Mouse (Mus musculus) heart, embryonic 11.5 days (tissue): ENCODE results near the gene Cfap97. TPM values are rescaled to one million over a fixed set of nuclear protein-coding genes. Genes with fewer than 3 reads are reported as not detected.

ENCODE experiments used
- ATAC-seq: fragments of 200-750 bp; cut with Nextera tagmentation; replicated peaks from 2 replicates; pipeline ENCODE4 v1.8.0; 2017; ENCODE audit warnings: moderate library complexity; ENCODE audit not compliant: insufficient number of reproducible peaks, low FRiP score, low TSS enrichment
- H3K27ac ChIP-seq: fragments of 300-500 bp; sonication (generic); 2 replicates; pipeline ENCODE4 v1.5.1; 2014; ENCODE audit warnings: mild to moderate bottlenecking, low read depth, low read length
- H3K27me3 ChIP-seq: fragments of 300-500 bp; sonication (generic); 2 replicates; pipeline ENCODE4 v1.6.1; 2014; ENCODE audit warnings: mild to moderate bottlenecking, low read length, mixed read lengths; ENCODE audit not compliant: control insufficient read depth, insufficient read depth
- H3K36me3 ChIP-seq: fragments of 300-500 bp; sonication (generic); 2 replicates; pipeline ENCODE4 v1.6.1; 2014; ENCODE audit warnings: mild to moderate bottlenecking, low read length, moderate library complexity, mixed read lengths; ENCODE audit not compliant: control insufficient read depth, insufficient read depth
- H3K4me1 ChIP-seq: fragments of 300-500 bp; sonication (generic); 2 replicates; pipeline ENCODE4 v1.6.1; 2014; ENCODE audit warnings: low read length; ENCODE audit not compliant: control insufficient read depth, insufficient read depth
- H3K4me2 ChIP-seq: fragments of 300-500 bp; sonication (generic); 2 replicates; pipeline ENCODE4 v1.6.1; 2014; ENCODE audit warnings: mild to moderate bottlenecking, moderate library complexity
- H3K4me3 ChIP-seq: fragments of 300-500 bp; sonication (generic); 2 replicates; pipeline ENCODE4 v1.5.1; 2014; ENCODE audit warnings: low read depth, low read length
- H3K9ac ChIP-seq: fragments of 300-500 bp; sonication (generic); 2 replicates; pipeline ENCODE4 v1.6.1; 2014; ENCODE audit warnings: mild to moderate bottlenecking, low read depth, low read length, moderate library complexity
- H3K9me3 ChIP-seq: fragments of 300-500 bp; sonication (generic); replicated peaks from 2 replicates; pipeline ENCODE4 v1.6.1; 2016; ENCODE audit warnings: low read length; ENCODE audit not compliant: control insufficient read depth
- WGBS: fragments of 180-500 bp; shearing (Covaris S2); extraction: QIAGEN DNeasy Blood & Tissue Kit; methylation state at CpG from one replicate; pipeline ENCODE4 v1.1.7; 2014; ENCODE audit not compliant: insufficient replicate concordance; 5-methylcytosine and 5-hydroxymethylcytosine counted together
- polyA plus RNA-seq: library from polyadenylated mRNA; unstranded; fragments of >200 nt; fragmentation: Nextera tagmentation; extraction: Ambion mirVana; gene quantifications from 2 replicates; pipeline ENCODE4 v1.2.1, GENCODE M21; 2014

Cfap97 gene
- polyA plus RNA-seq, 1 experiment from 2014 or later = 22.3 TPM

DNA sequence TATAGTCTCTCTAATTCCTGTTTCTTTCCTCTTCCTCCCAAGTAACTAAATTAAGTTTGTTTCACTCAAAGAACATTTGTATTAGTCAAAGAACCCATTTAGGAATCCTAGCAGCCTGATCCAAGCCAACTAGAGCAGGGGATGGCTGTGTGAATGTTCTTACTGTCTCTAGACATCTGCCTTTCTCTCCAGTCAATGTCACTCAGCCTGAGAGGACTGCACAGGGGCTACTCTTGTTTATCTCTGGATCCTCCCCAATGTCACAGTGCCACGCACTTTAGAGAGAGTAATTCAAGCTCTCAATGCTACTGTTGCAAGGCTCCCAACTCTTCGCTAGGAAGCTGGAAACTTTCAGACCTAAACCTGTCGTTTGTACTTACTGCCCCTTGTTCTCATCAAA is 5.4 kb upstream of the Cfap97 start:
- H3K27ac ChIP-seq = no peak overlapping the region
- WGBS = 26% methylated on average over 3 of the region's 3 CpGs
- H3K27me3 ChIP-seq = no peaks in the 10 kb centered on the region
- no peak overlapping the region for H3K4me3 ChIP-seq
- peaks cover 9% of the 10 kb centered on the region for H3K4me1 ChIP-seq
- H3K4me2 ChIP-seq = peak overlapping the region; percentile 31
- ATAC-seq = no peak
- no peaks in the 10 kb centered on the region for H3K36me3 ChIP-seq
- H3K9me3 ChIP-seq = no peaks in the 10 kb centered on the region
- H3K9ac ChIP-seq = 0 out of 2 replicates have a peak overlapping the region, but pooled peaks have one; percentile 24

DNA sequence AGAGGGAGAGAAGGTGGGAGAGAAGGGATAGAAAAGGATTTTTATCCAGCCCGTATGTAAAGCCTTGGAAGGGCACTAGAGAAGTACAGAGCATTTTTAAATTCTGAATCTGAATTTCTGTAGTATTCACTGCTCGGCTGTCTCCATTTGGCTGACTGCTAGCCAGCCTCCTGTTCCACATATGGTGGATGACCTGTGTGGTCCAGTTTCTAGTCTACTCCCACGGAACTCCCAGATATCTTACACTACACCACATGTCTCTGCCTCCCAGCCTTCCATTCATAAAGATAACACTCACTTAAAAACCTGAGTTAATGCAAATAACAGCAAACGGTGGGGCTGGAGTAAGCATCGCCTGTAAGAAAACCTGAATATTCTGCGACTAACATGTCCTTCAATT is 2.3 kb upstream of the Cfap97 start:
- H3K4me3 ChIP-seq = no peak overlapping the region
- H3K36me3 ChIP-seq = no peaks in the 10 kb centered on the region
- H3K4me1 ChIP-seq = peaks cover 3% of the 10 kb centered on the region; the same call in 1 of the 2 replicates
- no peak for ATAC-seq
- 0 out of 2 replicates have a peak, but pooled peaks cover 2% of the 10 kb centered on the region for H3K27me3 ChIP-seq
- no peak overlapping the region for H3K4me2 ChIP-seq
- H3K9ac ChIP-seq = no peak overlapping the region
- no peaks in the 10 kb centered on the region for H3K9me3 ChIP-seq
- H3K27ac ChIP-seq = no peak overlapping the region
- 79% methylated on average over 6 of the region's 6 CpGs for WGBS

DNA sequence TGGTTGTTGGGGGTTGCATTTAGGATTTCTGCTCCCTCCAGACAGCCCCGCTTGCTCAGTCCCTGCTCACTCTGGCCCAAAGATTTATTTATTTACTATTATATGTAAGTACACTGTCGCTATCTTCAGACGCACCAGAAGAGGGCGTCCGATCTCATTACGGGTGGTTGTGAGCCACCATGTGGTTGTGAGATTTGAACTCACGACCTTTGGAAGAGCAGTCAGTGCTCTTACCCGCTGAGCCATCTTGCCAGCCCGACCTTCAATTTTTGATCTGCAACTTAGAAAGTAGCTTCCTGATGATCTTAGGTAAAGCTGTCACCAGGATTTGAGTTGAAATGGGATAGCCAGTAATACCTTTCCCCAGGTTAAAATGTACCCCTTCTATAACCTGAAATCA is 1.8 kb upstream of the Cfap97 start:
- WGBS = 76% methylated on average over 9 of the region's 9 CpGs
- no peak overlapping the region for H3K27ac ChIP-seq
- H3K4me2 ChIP-seq = no peak overlapping the region
- H3K4me3 ChIP-seq = no peak overlapping the region
- no peaks in the 10 kb centered on the region for H3K36me3 ChIP-seq
- no peak for ATAC-seq
- no peak overlapping the region for H3K9ac ChIP-seq
- H3K4me1 ChIP-seq = peaks cover 3% of the 10 kb centered on the region; the same call in 1 of the 2 replicates
- H3K9me3 ChIP-seq = no peaks in the 10 kb centered on the region
- peaks cover 5% of the 10 kb centered on the region; the same call in 1 of the 2 replicates for H3K27me3 ChIP-seq

DNA sequence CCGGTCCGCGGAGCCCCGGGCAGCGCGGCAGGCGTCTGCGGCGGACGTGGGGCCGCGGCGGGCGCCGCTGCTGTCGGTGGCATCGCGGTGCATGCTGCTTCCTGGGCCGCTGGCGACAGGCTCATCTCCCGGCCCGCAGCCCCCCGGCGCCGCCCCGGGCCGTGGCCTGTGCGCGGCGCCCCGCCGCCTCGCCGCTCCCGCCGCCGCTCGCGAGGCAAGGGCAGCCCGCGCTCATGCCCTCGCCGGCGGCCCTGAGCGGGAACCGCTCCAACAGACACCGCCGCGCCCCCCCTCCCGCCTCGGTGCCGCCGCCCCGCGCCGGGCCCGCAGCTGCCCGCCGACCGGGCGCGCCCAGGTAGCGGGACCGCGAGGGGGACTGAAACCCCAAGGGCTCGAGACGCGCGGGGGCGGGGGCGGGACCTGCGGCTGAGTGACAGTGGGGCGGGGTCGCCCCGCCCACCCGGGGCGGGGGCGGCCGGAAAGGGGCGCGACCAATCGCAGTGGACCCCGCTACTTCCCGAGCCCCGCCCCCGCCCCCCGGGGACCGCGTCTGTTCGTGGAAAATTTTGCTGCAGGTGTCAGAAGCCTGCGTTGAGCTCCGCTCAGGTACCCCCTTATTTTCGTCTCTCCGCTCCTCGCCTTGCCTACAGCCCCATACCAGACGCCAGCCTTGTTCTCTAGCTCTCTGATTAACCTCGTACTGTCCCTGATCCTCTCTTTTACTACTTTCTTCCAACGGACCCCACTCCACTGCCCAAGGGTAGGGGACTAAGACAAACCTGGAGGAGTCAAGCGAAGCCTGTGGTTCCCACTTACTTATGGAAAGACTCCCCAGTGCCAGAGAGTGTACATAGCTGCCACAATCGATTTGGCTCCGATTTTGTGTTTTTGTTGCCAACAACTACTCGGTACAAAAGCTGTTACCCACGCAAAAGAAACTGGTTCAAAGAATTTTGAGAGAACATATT is 777 bp downstream of the Cfap97 start, which contains the start of gene Snx25:
Gene Snx25, minus strand, starts transcription at position 96 of the 968 bp plus-strand sequence.
- WGBS = 3% methylated on average over 85 of the region's 103 CpGs
- ATAC-seq = peak; percentile 87
- H3K4me1 ChIP-seq = no peaks in the 10 kb centered on the region
- H3K27me3 ChIP-seq = peaks cover 5% of the 10 kb centered on the region; the same call in 1 of the 2 replicates
- H3K4me2 ChIP-seq = peak within 1 kb of the TSS; percentile 80
- no peaks in the 10 kb centered on the region for H3K9me3 ChIP-seq
- H3K36me3 ChIP-seq = no peaks in the 10 kb centered on the region
- H3K27ac ChIP-seq = peak within 1 kb of the TSS; percentile 13; the same call in 1 of the 2 replicates
- peak within 1 kb of the TSS; percentile 81 for H3K9ac ChIP-seq
- peak within 1 kb of the TSS; percentile 74 for H3K4me3 ChIP-seq

DNA sequence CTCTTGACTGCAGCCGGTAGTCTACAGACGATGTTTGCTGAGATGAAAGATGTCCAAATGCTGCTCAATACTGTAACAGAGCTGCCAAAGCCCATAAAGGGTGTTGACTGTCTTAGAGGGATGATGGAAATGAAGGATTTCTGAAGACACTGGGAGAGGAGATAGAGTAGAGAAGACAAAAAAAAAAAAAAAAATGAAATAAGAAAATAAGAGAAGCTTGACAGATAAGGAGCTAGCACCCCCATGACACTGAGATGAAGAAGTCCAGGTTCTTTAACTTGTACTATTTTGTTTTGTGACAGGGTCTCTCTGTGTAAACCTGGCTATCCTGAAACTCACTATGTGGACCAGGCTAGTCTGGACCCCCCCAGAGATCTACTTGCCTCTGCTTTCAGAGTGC is 1.5 kb downstream of the Cfap97 start:
- H3K4me3 ChIP-seq = no peak overlapping the region
- no peak for ATAC-seq
- WGBS = 44% methylated on average over 2 of the region's 2 CpGs

DNA sequence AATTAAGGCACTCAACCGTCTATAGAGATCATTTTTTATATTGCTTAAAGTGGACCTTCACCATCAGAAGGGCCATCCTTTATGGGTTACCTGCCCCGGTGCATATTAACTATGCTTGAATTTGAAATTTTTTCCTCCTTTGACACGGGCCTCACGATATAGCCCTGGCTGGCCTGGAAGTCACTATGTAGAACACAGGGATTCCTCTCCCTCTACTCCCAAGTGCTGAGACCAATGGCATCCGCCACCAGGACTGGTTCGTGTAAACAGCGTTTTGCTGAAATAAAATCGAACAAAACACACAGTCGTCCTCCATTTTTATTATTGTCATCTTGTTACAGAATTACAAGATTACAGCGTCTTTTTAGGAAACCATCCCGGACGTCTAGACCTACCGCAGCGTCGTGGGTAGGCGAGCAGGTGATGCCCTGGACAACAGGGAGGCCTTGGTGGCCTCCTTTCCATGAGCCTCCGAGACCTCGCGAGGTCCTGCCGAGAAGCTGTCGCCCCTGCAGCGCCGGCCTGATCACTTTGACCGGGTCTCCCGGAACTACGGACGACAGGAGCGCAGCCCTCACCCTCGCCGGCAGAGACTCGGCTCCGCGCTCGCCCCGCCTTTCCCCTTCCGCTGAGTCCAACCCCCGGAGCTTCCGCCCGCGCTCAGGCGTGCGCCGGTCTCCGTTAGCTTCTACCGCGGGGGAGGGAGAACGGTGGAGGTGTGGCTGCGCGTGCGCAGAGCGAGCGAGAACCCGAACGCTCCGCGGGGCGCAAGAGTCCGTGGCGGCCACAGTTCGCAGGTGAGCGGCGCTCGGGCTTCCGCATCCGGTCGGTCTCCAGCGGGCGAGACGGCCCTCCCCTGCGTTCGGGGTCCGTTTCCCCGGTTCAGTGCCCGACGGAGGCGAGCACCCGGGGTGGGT is 11.6 kb downstream of the Cfap97 start:
- WGBS = 2% methylated on average over 75 of the region's 77 CpGs

More for the DNA sequence above, 1.5 kb downstream of the Cfap97 start:
- Histone ChIP-seq H3K9me3 (no peaks in the 10 kb centered on the region), H3K4me2 (peak overlapping the region; percentile 80), H3K27me3 (peaks cover 5% of the 10 kb centered on the region; the same call in 1 of the 2 replicates), H3K4me1 (no peaks in the 10 kb centered on the region), H3K27ac (no peak overlapping the region), H3K9ac (no peak overlapping the region; the same call in 1 of the 2 replicates), H3K36me3 (no peaks in the 10 kb centered on the region)

DNA sequence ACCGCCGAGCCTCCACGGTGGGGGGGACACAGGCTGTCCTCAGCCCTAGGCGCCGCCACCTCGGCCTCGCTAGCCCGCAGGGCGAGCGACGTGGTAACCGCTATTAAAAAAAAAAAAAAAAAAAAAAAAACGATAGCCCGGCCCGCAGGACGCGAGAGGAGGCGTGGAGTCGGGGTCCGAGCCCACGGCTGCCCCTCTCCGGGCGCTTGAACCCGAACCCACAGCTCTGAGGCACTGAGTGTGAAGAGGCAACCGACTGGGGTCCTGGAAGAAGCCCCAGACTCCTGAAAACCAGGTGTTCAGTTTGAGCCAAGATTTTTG is 12.3 kb downstream of the Cfap97 start:
- ATAC-seq = no peak
- WGBS = 0% methylated on average over 25 of the region's 25 CpGs

More for the DNA sequence above, 11.6 kb downstream of the Cfap97 start:
- H3K27ac ChIP-seq = peak overlapping the region; percentile 73
- no peaks in the 10 kb centered on the region for H3K9me3 ChIP-seq
- peak overlapping the region; percentile 72 for H3K4me2 ChIP-seq
- no peaks in the 10 kb centered on the region for H3K36me3 ChIP-seq
- H3K9ac ChIP-seq = peak overlapping the region; percentile 94
- ATAC-seq = peak; percentile 98
- H3K27me3 ChIP-seq = no peaks in the 10 kb centered on the region
- H3K4me3 ChIP-seq = peak overlapping the region; percentile 80
- peaks cover 5% of the 10 kb centered on the region; the same call in 1 of the 2 replicates for H3K4me1 ChIP-seq

DNA sequence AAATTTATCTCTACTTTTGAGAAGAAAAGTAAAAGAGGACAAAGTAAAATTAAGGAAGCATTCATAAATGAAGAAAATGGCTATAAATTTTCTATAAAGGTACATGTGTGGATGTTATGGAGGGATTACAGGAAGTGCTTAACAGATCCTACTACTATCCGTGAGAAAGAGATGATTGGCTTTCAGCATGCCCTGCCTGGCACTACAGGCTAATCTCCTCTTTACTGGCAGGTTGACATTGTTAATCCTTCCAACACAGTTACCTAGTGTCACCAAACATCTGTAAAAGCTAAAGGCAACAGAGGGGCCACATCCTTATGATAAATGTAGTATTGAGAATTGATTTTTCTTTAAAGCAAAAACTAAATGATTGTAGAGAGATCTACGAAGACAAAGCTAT is 22.1 kb downstream of the Cfap97 start:
- H3K36me3 ChIP-seq = peaks cover 3% of the 10 kb centered on the region; the same call in 1 of the 2 replicates
- no peak overlapping the region for H3K4me3 ChIP-seq
- ATAC-seq = no peak
- no peak overlapping the region for H3K9ac ChIP-seq
- H3K4me2 ChIP-seq = no peak overlapping the region
- no peaks in the 10 kb centered on the region for H3K27me3 ChIP-seq
- no peaks in the 10 kb centered on the region for H3K9me3 ChIP-seq
- H3K27ac ChIP-seq = no peak overlapping the region
- no peaks in the 10 kb centered on the region for H3K4me1 ChIP-seq
- WGBS = 66% methylated on average over 2 of the region's 2 CpGs

More for the DNA sequence above, 12.3 kb downstream of the Cfap97 start:
- H3K9ac ChIP-seq = peak overlapping the region; percentile 94
- H3K36me3 ChIP-seq = no peaks in the 10 kb centered on the region
- H3K27me3 ChIP-seq = no peaks in the 10 kb centered on the region
- peak overlapping the region; percentile 73 for H3K27ac ChIP-seq
- H3K4me2 ChIP-seq = peak overlapping the region; percentile 72
- H3K4me3 ChIP-seq = peak overlapping the region; percentile 80
- H3K4me1 ChIP-seq = peaks cover 5% of the 10 kb centered on the region; the same call in 1 of the 2 replicates
- H3K9me3 ChIP-seq = no peaks in the 10 kb centered on the region
